Mouse (Mus musculus): ENCODE measurements around the gene Crybg3. TPM values are rescaled to one million over a fixed set of nuclear protein-coding genes. Genes with fewer than 3 reads are reported as not detected.
A peak's percentile ranks its signal among the peaks of the same experiment; 100 is the strongest.

Gene Crybg3
- total and polyA plus RNA-seq, 2 experiments from 2014 or later: 1.4 to 6.5 TPM

DNA sequence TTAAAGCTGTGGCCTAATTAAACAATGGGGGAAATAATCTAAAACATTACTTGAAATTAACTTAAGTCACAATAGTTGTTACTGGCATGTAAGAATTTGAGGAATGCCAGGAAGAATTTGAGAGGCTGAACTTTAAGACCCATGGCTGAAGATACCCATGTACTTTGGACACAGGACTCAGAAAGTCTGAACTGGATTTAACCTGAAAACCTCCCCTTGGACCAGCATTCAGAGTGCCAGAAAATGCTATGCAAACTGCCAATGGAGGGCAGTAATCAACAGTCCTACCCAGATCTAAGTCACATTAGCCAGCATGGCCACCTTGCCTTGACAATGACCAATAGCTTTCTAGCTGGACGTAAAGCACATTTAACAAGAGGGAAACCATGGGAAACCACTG lies 102.8 kb downstream of the Crybg3 start:
- Histone ChIP-seq H3K27me3 (ENCODE audit: insufficient read depth, low read length) (no peaks in the 10 kb centered on the region), H3K4me2 (ENCODE audit: low read depth, low read length) (no peak overlapping the region), H3K9ac (replicated peaks; ENCODE audit: low read length) (no peak overlapping the region), H3K36me3 (ENCODE audit: insufficient read depth, low read length) (peaks cover 5% of the 10 kb centered on the region; the same call in 1 of the 2 replicates), H3K9me3 (ENCODE audit: low read length) (no peaks in the 10 kb centered on the region), H3K4me3 (ENCODE audit: low read length) (no peak overlapping the region), H3K4me1 (ENCODE audit: insufficient read depth, low read length) (no peaks in the 10 kb centered on the region), H3K27ac (no peak overlapping the region)
- no peak for DNase-seq (ENCODE audit: low spot score)
- WGBS: 85% methylated on average over 1 of the region's 1 CpGs
- no peak for ATAC-seq
- TF ChIP-seq CTCF (IDR thresholded peaks at IDR 0.05; ENCODE audit: low read depth): no peak

DNA sequence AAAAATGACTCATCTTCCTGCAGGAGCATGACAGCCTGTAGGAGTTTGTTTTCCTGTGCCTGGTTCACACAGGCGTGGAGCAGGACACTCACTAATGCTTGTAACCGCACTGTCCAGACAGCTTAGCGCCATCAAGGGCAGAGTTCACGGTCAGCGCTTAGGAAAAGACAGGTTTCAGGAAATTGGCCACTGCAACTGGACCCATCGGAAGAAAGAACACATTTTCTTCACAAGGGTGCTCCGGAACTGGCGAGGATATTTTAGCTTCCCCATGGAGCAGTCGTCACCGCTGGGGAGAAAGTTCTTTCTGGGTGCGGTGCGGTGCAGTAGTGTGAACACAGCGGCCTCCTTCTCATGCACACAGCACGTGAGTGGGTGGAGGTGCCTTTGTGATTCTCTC lies 107.6 kb downstream of the Crybg3 start:
- Histone ChIP-seq H3K36me3 (ENCODE audit: insufficient read depth, low read length) (peaks cover 9% of the 10 kb centered on the region; the same call in 1 of the 2 replicates), H3K4me1 (ENCODE audit: insufficient read depth, low read length) (no peaks in the 10 kb centered on the region), H3K9me3 (ENCODE audit: low read length) (no peaks in the 10 kb centered on the region), H3K27me3 (ENCODE audit: insufficient read depth, low read length) (no peaks in the 10 kb centered on the region), H3K4me3 (ENCODE audit: low read length) (no peak overlapping the region), H3K27ac (no peak overlapping the region), H3K4me2 (ENCODE audit: low read depth, low read length) (no peak overlapping the region), H3K9ac (replicated peaks; ENCODE audit: low read length) (no peak overlapping the region)
- ATAC-seq: no peak
- no peak for TF ChIP-seq CTCF (IDR thresholded peaks at IDR 0.05; ENCODE audit: low read depth)
- no peak for DNase-seq (ENCODE audit: low spot score)
- WGBS: 92% methylated on average over 14 of the region's 14 CpGs

GRCm38 (mm10) chr16:59487975-59488548 lies 112.7 kb downstream of the Crybg3 start:
- H3K9ac ChIP-seq (replicated peaks; ENCODE audit: low read length): no peak overlapping the region
- H3K4me2 ChIP-seq (ENCODE audit: low read depth, low read length): no peak overlapping the region
- H3K4me3 ChIP-seq (ENCODE audit: low read length): no peak overlapping the region
- 94% methylated on average over 9 of the region's 9 CpGs for WGBS
- H3K36me3 ChIP-seq (ENCODE audit: insufficient read depth, low read length): peaks cover 16% of the 10 kb centered on the region
- H3K4me1 ChIP-seq (ENCODE audit: insufficient read depth, low read length): no peaks in the 10 kb centered on the region
- no peak for DNase-seq (ENCODE audit: low spot score)
- no peak for TF ChIP-seq CTCF (IDR thresholded peaks at IDR 0.05; ENCODE audit: low read depth)
- no peak for ATAC-seq
- H3K27ac ChIP-seq: no peak overlapping the region
- no peaks in the 10 kb centered on the region for H3K27me3 ChIP-seq (ENCODE audit: insufficient read depth, low read length)
- H3K9me3 ChIP-seq (ENCODE audit: low read length): no peaks in the 10 kb centered on the region

DNA sequence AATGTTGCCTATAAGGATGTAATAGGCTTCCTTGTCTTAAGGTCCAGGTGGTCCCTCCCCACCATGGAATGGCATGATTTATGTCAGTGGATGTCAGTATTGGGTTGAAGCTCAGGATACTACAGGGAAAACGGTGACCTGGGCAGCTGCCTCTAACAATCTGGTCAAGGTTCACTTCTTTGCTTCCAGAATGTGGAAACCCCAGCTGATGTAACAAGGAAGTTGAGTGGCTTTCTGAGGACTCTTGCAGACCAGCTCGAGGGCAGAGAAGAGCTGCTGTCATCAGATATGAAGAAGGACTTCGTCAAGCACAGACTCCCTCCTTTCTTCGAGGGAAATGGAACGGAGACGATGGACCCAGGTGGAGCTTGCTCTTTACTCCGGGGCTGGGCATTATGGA lies 113.5 kb downstream of the Crybg3 start:
- no peak for TF ChIP-seq CTCF (IDR thresholded peaks at IDR 0.05; ENCODE audit: low read depth)
- Histone ChIP-seq H3K36me3 (ENCODE audit: insufficient read depth, low read length) (peaks cover 14% of the 10 kb centered on the region), H3K9me3 (ENCODE audit: low read length) (no peaks in the 10 kb centered on the region), H3K27me3 (ENCODE audit: insufficient read depth, low read length) (no peaks in the 10 kb centered on the region), H3K4me3 (ENCODE audit: low read length) (no peak overlapping the region), H3K4me1 (ENCODE audit: insufficient read depth, low read length) (no peaks in the 10 kb centered on the region), H3K9ac (replicated peaks; ENCODE audit: low read length) (no peak overlapping the region), H3K27ac (no peak overlapping the region), H3K4me2 (ENCODE audit: low read depth, low read length) (no peak overlapping the region)
- DNase-seq (ENCODE audit: low spot score) (no peak), ATAC-seq (no peak)
- WGBS: 93% methylated on average over 7 of the region's 7 CpGs

GRCm38 (mm10) chr16:59477955-59478354 lies 122.8 kb downstream of the Crybg3 start:
- no peak for TF ChIP-seq CTCF (IDR thresholded peaks at IDR 0.05; ENCODE audit: low read depth)
- Histone ChIP-seq H3K4me2 (ENCODE audit: low read depth, low read length) (no peak overlapping the region), H3K9me3 (ENCODE audit: low read length) (no peaks in the 10 kb centered on the region), H3K4me1 (ENCODE audit: insufficient read depth, low read length) (no peaks in the 10 kb centered on the region), H3K36me3 (ENCODE audit: insufficient read depth, low read length) (peaks cover 4% of the 10 kb centered on the region; the same call in 1 of the 2 replicates), H3K4me3 (ENCODE audit: low read length) (no peak overlapping the region), H3K9ac (replicated peaks; ENCODE audit: low read length) (no peak overlapping the region), H3K27me3 (ENCODE audit: insufficient read depth, low read length) (no peaks in the 10 kb centered on the region), H3K27ac (no peak overlapping the region)
- DNase-seq (ENCODE audit: low spot score): no peak
- WGBS: 92% methylated on average over 3 of the region's 3 CpGs
- no peak for ATAC-seq

- 39% methylated on average over 1 of the region's 1 CpGs for WGBS
Observed at GRCm38 (mm10) chr16:59474788-59475187, 126.0 kb downstream of the Crybg3 start.

DNA sequence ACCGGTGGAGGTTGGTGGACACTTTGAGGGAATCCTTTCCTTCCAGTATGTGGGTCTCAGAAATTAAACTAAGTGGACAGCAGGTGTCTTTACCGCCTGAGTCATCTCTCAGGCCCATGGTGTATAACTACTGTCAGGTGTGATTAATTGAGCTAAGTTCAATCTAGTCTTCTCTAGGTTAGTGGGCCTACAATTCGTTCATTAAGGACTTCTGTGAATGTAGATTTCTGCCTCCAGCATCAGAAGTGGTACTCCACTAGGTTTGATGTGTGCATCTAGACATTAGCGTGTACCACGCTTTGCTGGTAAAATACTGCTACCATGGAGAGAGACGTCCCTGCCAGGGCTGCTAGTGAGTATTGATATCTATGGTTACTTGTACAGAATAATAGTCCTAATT lies 128.2 kb downstream of the Crybg3 start:
- peak overlapping the region; percentile 47 for H3K9ac ChIP-seq (replicated peaks; ENCODE audit: low read length)
- H3K4me3 ChIP-seq (ENCODE audit: low read length): peak overlapping the region; percentile 68
- 46% methylated on average over 6 of the region's 6 CpGs for WGBS
- H3K4me1 ChIP-seq (ENCODE audit: insufficient read depth, low read length): no peaks in the 10 kb centered on the region
- no peak for ATAC-seq
- H3K27ac ChIP-seq: no peak overlapping the region
- DNase-seq (ENCODE audit: low spot score): no peak
- no peaks in the 10 kb centered on the region for H3K27me3 ChIP-seq (ENCODE audit: insufficient read depth, low read length)
- H3K4me2 ChIP-seq (ENCODE audit: low read depth, low read length): peak overlapping the region; percentile 64
- TF ChIP-seq CTCF (IDR thresholded peaks at IDR 0.05; ENCODE audit: low read depth): no peak
- no peaks in the 10 kb centered on the region for H3K36me3 ChIP-seq (ENCODE audit: insufficient read depth, low read length)
- H3K9me3 ChIP-seq (ENCODE audit: low read length): no peaks in the 10 kb centered on the region

More at GRCm38 (mm10) chr16:59474788-59475187, 126.0 kb downstream of the Crybg3 start:
- H3K9ac ChIP-seq (replicated peaks; ENCODE audit: low read length): no peak overlapping the region
- H3K4me1 ChIP-seq (ENCODE audit: insufficient read depth, low read length): no peaks in the 10 kb centered on the region
- H3K4me3 ChIP-seq (ENCODE audit: low read length): no peak overlapping the region
- no peaks in the 10 kb centered on the region for H3K9me3 ChIP-seq (ENCODE audit: low read length)
- no peaks in the 10 kb centered on the region for H3K27me3 ChIP-seq (ENCODE audit: insufficient read depth, low read length)
- DNase-seq (ENCODE audit: low spot score) (peak; percentile 61), ATAC-seq (no peak)
- TF ChIP-seq CTCF (IDR thresholded peaks at IDR 0.05; ENCODE audit: low read depth): peak; percentile 88
- no peaks in the 10 kb centered on the region for H3K36me3 ChIP-seq (ENCODE audit: insufficient read depth, low read length)
- no peak overlapping the region for H3K4me2 ChIP-seq (ENCODE audit: low read depth, low read length)
- no peak overlapping the region for H3K27ac ChIP-seq
